Mouse (Mus musculus): ENCODE results near the gene Haghl. TPM values are rescaled to one million over a fixed set of nuclear protein-coding genes. Genes with fewer than 3 reads are reported as not detected.
A peak's percentile ranks its signal among the peaks of the same experiment; 100 is the strongest.

Gene Haghl
- total RNA-seq (2021): 100 to 1,000 TPM; 140 to 157 TPM
- long read RNA-seq, transcript Haghl-203 (8 exons, 1,128 nt): minor isoform, 6 of 164 reads
- long read RNA-seq, transcript Haghl-201 (9 exons, 1,405 nt): major isoform, 99 of 164 reads
- long read RNA-seq, transcript Haghl-206 (8 exons, 1,074 nt): minor isoform, 9 of 164 reads
- long read RNA-seq, transcript Haghl-211 (8 exons, 1,267 nt): minor isoform, 13 of 164 reads
- long read RNA-seq, partial matches to known transcripts: 17 of 164 reads
- long read RNA-seq, other reads (novel, unspliced or antisense): 19 of 164 reads

DNA sequence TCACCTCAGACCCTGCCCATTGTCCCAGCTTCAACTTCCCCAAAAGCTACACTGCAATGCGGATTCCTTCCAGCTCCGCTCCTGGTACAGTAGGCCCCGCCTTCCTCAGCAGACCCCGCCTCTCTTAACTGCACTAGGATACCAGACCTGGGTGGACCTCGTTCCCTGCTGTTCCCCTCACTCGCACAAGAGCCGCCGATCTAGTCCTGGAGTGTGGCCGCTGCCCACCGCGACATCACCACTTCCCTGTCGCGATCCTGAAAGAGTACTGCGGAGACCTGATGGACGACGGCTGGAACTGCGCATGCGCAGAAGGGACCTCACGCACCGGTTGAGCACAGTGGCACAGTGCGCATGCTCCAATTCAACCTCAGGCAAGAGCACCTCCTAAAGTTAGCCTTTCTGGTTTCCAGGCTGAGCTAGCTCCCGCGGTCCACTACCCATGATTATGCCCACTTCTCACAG lies at the start of gene Haghl:
TSS of gene Haghl (minus strand) at position 393 of the 465 bp plus-strand sequence.
- peak; percentile 96 to 98 for DNase-seq (ENCODE audit: low spot score in 2 of 2)

DNA sequence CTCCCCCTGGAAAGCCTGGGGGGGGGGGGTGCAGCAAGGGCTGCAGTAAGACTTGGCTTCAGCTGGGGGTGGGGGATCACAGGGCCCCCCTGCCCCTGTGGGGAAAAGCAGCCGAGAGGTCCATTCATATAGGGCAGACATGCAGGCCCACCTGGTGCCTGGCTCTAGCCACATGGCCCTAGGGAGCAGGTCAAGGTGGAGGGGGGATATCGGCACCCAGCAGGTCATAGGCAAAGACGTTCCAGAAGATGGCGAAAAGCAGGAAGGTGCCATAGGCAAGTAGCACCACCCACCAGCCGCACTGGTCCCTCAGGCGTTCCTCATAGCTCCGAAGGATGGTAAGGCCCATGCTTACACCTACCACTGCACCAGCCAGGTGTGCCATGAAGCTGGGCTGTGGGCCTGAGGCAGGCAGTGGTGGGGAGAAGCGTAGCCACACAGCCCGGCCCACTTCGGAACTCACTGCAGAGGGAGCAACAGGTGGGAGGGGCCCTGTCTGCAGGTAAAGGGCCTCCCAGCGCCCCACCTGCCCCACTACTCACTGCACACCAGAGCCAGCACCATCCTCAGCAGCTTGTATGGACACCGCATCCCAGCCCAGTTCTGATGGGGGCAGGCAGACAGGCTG lies 49.2 kb upstream of the Haghl start:
- DNase-seq (ENCODE audit: low spot score in 2 of 2): no peak

DNA sequence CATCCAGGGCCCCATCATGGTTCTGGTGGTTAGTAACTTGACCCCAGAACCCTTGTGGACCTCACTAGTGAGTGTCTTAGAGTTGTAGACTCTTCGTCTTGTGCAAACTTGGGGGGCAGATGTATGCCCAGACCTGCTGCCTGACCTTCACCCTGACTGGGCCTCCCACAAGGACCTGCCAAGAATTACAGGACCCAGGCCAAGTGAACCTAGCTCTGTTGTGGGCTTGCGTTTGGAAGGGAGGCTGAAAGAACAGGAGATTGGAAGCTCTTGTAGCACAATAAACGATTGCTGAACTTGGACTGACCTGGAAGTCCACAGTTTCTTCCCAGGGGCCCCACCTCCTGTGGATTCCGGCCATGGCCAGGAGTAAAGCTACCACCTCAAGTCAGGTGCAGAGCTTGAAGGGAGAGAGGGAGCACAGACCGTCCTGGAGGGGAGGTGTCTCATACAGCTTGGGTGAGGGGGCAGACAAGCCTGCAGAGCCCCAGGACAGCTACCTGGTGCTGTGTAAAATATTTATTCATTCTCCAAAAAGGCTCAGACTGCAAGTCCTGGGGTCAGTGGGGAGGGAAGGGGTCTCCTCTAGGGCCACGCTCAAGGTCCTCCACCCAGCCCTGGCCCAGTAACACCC lies 48.6 kb upstream of the Haghl start:
- no peak for DNase-seq (ENCODE audit: low spot score in 2 of 2)

DNA sequence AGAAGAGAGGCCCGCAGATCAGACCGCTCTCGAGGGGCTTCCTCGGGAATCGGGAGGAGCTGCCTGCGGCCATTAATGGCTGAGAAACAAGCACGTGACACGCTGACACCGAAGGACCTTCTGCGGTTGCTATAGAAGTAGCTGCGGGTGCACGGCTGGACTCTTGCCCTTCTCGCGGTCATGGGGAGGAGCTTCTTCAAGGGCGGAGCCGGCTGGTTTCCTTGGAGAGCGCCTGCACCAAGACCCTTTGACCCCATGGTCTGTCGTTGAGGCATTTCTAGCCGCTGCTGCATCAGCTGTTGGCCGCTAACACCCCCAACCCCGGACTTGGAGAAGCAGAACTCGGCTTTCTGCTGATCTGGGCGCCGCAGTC lies 47.8 kb upstream of the Haghl start, which contains the start of gene Stub1:
TSS of gene Stub1 (minus strand) at position 114 of the 373 bp plus-strand sequence.
- peak; percentile 86 to 87 for DNase-seq (ENCODE audit: low spot score in 2 of 2)

DNA sequence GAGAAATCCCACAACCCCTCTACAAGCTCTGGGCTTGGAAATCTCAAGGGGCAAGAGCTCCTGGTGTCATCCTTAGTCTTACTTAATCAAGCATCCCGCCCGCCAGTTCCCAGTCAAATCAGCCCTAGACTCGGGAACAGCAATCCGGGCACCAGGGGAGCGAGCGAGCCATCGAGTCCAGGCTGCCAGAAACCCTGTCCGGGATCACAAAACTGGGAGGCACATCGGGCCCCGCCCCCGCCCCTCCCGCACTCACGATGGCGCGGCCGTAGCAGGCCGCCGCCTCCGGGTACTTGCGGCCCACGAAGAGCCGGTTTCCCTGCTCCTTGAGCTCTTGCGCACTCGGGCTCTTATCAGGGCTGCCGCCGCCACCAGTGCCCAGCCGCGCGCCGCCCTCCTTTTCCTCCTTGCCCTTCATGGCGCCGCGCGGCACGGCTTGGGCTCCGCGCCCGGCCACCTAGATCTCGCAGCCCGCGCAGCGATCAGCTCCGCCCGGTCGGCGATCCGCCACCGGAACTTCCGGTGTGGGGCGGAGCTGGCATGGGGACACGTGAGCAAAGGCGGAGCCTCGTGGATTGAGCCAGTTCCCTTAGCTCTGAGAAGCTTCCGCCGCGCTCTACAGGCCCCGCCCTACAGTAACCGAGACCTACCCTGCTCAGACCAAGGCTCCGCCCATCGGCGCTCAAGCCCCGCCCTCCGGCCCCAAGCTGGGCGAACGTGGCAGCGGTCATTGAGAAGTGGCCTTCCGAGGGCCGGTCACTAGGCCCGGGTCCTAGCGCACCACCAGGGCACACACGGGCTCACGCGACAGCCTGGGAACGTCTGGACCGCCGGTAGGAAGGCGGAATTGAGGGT lies 47.2 kb upstream of the Haghl start:
- DNase-seq (ENCODE audit: low spot score in 2 of 2): peak; percentile 99

DNA sequence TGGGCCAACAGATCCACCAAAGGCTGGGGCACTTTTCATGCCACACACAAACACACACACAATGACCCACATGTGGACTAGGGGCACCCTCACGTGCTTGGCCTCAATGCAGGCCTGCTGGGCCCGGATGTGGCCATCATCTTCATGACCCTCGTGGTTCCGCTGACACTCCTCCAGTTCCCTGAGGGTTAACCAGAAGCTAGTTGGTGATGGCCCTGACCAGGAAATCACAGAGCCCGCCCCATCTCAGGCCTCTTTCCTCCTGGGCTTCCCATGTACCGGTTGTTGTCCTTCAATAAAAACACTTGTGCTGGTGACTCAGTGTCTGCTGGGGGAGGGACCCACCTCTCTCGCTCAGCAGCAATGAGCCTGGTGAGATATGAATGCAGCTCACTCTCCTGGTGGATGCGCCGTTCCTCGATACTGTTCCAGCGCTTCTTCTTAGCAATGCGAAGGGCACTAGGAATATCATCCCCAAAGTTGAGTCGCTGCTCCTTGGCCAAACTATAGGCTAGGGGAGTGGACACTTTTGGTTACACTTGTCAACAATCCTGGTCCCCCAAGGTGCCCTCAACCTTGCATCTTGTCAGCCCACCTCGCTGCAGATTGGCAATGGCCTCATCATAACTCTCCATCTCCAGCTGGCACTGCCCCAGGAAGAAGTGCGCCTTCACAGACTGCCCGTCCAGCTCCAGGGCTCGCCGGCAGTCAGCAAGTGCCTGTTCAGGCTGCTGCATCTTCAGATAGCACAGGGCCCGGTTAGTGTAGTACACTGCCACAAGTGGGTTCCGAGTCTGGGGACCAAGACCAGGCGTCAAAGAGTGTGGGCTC lies 46.2 kb upstream of the Haghl start:
- peak in 1 of 2 experiments; percentile 48 for DNase-seq (ENCODE audit: low spot score in 2 of 2)

DNA sequence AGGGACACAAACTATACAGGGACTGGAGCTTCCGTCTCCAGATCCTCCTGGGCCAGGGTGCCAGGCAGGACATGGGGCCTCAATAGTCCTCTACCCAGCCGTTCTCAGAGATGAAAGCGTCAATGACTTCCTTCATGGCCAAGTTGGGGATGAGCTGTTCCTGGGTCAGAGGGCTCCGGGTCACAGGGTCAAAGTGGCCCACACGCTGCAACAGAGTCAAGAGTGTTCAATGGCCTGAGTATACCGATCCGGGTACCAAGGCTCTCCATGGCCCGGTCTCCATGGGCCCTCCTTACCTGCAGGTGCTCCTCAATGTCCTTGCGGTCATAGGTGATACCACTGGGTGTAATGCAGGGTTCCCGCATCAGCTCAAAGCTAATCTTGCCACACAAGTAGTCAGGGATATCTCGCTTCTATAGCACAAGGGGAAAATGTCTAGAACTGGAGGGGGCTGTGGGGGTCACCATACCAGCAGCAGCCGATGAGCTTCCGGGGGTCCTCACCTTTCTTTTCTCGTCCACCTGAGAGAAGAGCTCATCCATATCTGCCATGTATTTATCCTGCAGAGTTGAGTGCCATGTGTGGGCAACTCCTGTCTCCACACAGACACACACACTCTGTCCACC lies 45.4 kb upstream of the Haghl start:
- DNase-seq (ENCODE audit: low spot score in 2 of 2): no peak

DNA sequence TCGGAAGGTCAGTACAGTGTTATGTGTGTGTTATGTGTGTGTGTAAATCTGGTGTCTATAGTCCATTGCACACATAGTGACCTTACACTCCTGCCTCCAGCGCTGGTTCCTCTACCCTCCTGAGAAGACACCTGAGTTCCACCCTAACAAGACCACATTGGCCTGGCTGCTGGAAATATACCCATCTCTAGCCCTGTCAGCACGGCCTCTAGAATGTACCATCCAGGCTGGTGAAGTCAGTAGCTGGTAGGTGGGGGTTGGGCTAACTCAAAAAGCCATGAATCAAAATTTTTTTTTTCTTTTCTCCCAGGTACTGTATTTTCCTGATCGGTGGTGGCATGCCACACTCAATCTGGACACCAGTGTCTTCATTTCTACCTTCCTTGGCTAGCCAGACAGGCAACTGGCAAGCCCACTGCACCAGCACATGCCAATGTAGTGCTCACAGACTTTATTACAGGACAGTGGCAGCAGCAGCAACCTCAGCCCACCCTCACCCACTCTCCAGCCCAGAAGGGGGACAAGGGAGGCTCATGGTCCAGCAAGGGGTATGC lies 44.8 kb upstream of the Haghl start:
- no peak for DNase-seq (ENCODE audit: low spot score in 2 of 2)

DNA sequence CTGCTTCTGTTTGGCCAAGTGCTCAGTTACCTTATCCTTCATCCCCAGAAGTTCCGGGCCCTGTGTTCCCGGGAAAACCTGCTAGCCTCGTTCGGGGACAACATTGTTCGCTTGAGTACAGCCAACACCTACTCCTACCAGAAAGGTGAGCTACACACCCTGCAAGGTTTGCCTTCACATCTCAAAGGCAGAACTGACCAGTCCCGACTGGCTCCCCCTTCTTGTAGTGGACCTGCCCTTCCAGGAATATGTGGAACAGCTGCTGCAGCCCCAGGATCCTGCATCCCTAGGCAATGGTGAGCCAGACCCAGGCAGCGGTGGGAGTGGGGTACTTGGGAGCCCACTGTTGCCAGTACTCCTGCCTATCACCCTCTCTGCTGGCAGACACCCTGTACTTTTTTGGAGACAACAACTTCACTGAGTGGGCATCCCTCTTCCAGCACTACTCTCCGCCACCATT lies 44.1 kb upstream of the Haghl start:
- no peak for DNase-seq (ENCODE audit: low spot score in 2 of 2)

DNA sequence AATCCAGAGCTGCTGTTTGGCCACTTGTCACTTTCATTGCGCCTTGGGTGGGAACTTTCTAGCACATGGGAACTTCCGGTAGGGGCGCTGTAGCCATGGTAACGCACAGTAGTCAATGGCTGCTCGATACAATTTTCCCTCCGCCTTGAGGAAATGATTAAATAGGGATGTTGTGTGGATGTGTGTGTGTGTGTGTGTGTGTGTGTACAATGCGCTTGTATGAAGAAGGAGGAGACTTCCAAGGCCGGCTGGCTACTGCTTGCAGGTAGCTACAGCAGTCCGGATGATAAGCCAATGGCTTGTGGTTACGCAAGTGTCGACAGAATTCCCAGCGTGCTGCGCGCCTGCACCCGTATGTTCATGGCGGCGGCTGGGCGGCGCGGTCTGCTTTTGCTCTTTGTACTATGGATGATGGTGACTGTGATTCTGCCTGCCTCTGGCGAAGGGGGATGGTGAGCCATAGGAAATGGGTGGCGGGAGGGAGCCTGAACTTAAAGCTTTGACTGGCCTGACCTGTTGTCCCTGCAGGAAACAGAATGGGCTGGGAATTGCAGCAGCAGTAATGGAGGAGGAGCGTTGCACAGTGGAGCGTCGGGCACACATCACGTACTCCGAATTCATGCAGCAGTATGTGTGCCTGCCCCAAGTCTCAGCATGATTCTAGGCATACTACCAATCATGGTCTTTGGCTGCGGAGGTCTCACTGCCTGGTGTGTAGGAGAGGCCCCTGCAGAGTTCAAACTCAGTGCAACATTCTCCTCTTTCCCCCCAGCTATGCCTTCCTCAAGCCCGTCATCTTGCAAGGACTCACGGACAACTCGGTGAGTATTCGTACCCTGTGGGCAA lies 43.5 kb upstream of the Haghl start, which contains the start of gene Jmjd8:
TSS of gene Jmjd8 (plus strand) at position 156 of the 846 bp plus-strand sequence.
- DNase-seq (ENCODE audit: low spot score in 2 of 2): peak; percentile 75 to 83

DNA sequence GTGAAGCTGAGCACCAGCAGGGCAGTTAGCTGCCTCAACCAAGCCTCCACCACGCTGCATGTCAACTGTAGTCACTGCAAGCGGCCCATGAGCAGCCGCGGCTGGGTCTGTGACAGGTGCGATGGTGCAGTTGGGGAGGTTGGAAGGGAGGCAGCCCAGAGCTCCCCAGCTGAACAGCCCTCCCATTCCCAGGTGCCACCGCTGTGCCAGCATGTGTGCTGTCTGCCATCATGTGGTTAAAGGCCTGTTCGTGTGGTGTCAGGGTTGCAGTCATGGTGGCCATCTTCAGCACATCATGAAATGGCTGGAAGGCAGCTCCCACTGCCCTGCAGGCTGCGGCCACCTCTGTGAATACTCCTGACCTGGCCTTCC lies 42.7 kb upstream of the Haghl start:
- DNase-seq (ENCODE audit: low spot score in 2 of 2): no peak

DNA sequence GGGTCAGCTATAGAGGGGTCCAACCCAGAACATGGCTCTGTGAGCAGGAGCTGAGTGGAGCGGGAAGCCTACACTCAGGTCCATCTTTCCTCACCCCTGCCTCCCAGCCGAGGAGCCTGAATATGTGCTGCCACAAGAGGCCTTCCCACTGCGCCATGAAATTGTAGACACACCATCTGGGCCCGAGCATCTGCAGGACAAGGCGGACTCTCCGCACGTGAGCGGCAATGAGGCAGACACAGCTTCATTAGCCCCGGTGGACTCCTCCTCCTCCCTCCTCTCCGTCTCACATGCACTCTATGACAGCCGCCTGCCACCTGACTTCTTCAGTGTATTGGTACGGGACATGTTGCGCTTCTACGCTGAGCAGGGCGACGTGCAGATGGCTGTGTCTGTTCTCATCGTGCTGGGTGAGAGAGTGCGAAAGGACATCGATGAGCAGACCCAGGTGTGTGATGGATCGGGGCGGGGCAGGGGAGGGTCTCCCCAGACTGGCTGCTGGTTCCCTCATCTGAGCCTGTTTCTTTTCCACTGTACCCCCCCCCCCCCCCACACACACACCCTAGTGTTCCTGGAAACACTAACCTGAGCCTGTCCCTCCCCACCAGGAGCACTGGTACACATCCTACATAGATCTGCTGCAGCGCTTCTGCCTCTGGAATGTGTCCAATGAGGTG lies 42.2 kb upstream of the Haghl start:
- DNase-seq (ENCODE audit: low spot score in 2 of 2): no peak

DNA sequence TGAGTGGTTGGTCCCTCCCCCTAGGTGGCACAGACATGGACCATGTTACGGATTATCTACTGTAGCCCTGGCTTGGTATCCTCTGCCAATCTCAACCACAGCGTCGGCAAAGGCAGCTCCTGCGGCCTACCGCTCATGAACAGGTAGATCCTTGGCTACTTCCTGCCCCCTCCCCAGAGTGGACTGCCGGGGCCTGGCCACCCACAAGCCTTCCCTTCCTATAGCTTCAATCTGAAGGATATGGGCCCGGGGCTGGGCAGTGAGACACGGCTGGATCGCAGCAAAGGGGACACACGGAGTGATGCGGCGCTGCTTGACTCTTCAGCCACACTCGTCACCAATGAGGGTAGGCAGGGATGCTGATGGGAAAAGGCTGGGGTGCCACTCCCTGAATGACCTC lies 41.5 kb upstream of the Haghl start:
- DNase-seq (ENCODE audit: low spot score in 2 of 2): no peak

DNA sequence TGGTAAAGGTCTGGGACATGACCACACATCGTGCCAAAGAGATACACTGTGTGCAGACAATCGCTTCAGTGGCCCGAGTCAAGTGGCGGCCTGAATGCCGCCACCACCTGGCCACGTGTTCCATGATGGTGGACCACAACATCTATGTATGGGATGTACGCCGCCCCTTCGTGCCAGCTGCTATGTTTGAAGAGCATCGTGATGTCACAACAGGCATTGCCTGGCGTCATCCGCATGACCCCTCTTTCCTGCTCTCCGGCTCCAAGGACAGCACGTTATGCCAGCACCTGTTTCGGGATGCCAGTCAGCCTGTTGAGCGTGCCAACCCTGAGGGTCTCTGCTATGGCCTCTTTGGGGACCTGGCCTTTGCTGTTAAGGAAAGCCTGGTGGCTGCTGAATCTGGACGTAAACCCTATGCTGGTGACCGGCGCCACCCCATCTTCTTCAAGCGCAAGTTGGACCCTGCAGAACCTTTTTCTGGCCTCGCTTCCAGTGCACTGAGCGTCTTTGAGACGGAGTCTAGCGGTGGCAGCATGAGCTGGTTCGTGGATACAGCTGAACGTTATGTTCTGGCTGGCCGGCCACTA lies 40.6 kb upstream of the Haghl start:
- DNase-seq (ENCODE audit: low spot score in 2 of 2): no peak

DNA sequence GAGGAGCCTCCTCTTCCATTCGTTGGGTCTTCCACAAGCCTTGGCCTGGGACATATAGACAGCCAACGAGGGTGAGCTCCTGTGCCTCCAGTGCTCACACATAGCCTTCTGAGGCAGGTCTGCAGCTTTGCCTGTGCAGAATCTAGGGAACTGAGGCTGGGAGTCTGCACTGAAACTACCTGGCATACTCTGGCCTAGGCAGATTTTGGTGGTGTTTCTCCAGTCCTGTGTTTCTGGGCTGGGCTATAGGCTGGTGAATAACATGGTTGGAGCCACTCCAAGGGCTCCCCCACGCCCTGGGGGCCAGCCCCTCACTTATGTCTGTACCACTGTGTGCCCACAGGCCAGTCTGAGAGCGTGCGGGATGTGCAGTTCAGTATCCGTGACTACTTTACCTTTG lies 39.8 kb upstream of the Haghl start:
- DNase-seq (ENCODE audit: low spot score in 2 of 2): no peak

DNA sequence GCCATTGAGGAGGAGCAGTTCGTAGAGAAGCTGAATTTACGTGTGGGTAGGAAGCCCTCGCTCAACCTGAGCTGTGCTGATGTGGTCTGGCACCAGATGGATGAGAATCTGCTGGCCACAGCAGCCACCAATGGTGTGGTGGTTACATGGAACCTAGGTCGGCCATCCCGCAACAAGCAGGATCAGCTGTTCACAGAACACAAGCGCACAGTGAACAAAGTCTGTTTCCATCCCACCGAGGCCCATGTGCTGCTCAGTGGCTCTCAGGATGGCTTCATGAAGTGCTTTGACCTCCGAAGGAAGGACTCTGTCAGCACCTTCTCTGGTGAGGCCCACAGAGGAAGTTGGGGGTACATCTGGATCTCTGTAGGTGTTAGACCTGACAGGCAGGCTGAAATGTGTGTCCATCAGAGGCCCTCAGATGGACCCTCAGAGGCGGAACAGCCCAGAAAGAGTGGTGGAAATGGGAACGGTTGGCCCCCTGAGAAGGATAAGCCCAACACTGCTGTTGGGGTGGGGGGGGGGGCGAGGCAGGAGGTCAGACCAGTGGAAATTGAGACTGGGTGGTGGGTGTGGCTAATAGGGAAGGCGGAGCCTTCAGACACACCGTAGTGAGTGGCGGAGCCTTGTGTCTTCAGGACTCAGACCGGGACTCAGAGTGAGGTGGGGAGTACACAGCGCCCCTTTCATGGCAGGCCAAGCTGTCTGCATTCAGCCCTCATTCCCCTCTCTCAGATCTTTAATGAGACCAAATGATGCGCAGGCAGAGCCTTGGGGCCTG lies 39.1 kb upstream of the Haghl start:
- DNase-seq (ENCODE audit: low spot score in 2 of 2): no peak

DNA sequence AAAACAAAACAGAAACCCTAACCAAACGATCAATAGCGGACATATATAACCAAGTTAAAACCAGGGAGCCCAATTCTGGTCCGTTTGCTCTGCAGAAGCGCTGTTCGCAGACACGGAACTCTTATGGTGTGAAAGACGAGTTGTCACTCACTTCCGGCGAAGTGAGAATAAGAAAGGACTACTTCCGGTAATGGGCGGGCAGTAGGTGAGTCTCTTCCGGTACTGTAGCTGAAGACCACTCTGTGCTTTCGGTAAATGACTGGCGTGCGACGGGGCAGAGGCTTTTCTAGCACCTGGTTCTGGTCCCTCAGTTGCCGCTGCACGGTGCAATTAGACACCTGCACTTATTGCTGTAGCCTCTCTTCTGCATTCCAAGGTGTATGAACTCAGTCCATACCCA lies 38.0 kb upstream of the Haghl start, which contains the start of gene Wdr24:
TSS of gene Wdr24 (plus strand) at position 176 of the 400 bp plus-strand sequence.
- DNase-seq (ENCODE audit: low spot score in 2 of 2): peak; percentile 83 to 87
